Mouse (Mus musculus) midbrain, embryonic 15.5 days (tissue): Measurements from ENCODE around the gene Tbc1d12. TPM values are rescaled to one million over a fixed set of nuclear protein-coding genes. Genes with fewer than 3 reads are reported as not detected.
A peak's percentile ranks its signal among the peaks of the same experiment; 100 is the strongest.
"Not testable (repeated sequence)": the region's sequence is repeated elsewhere in the genome, so short reads cannot be mapped to it uniquely, and the experiment has no call there.

Source experiments
- ATAC-seq: fragments of 200-750 bp; cut with Nextera tagmentation; replicated peaks from 2 replicates; pipeline ENCODE4 v1.8.0; 2017; ENCODE audit warnings: moderate TSS enrichment
- H3K27ac ChIP-seq: fragments of 300-500 bp; sonication (generic); 2 replicates; pipeline ENCODE4 v1.5.1; 2015; ENCODE audit warnings: mild to moderate bottlenecking, inconsistent platforms
- H3K27me3 ChIP-seq: fragments of 300-500 bp; sonication (generic); replicated peaks from 2 replicates; pipeline ENCODE4 v1.6.1; 2015; ENCODE audit warnings: inconsistent platforms
- H3K36me3 ChIP-seq: fragments of 300-500 bp; sonication (generic); replicated peaks from 2 replicates; pipeline ENCODE4 v1.6.1; 2015; ENCODE audit warnings: inconsistent platforms
- H3K4me1 ChIP-seq: fragments of 300-500 bp; sonication (generic); 2 replicates; pipeline ENCODE4 v1.6.1; 2015; ENCODE audit warnings: inconsistent platforms
- H3K4me2 ChIP-seq: fragments of 300-500 bp; sonication (generic); 2 replicates; pipeline ENCODE4 v1.6.1; 2015; ENCODE audit warnings: inconsistent platforms, mild to moderate bottlenecking, moderate library complexity
- H3K4me3 ChIP-seq: fragments of 300-500 bp; sonication (generic); 2 replicates; pipeline ENCODE4 v1.5.1; 2015; ENCODE audit warnings: mild to moderate bottlenecking, inconsistent platforms
- H3K9ac ChIP-seq: fragments of 300-500 bp; sonication (generic); 2 replicates; pipeline ENCODE4 v1.6.1; 2015; ENCODE audit warnings: mild to moderate bottlenecking, inconsistent platforms
- H3K9me3 ChIP-seq: fragments of 300-500 bp; sonication (generic); 2 replicates; pipeline ENCODE4 v1.6.1; 2016; ENCODE audit warnings: inconsistent platforms
- WGBS: fragments of 180-500 bp; shearing (Covaris S2); methylation state at CpG from one replicate; pipeline ENCODE4 v1.1.7; 2015; ENCODE audit warnings: mixed read lengths; 5-methylcytosine and 5-hydroxymethylcytosine counted together
- polyA plus RNA-seq: library from polyadenylated mRNA; unstranded; fragments of >200 nt; fragmentation: Nextera tagmentation; extraction: Ambion mirVana; gene quantifications from 2 replicates; pipeline ENCODE4 v1.2.1, GENCODE M21; 2015

Gene Tbc1d12
- polyA plus RNA-seq, 1 experiment from 2014 or later: 5.7 TPM

- H3K4me1 ChIP-seq: peaks cover 20% of the 10 kb centered on the region
- H3K9ac ChIP-seq: peak overlapping the region; percentile 89
- WGBS: under 1% methylated on average over 54 of the region's 54 CpGs
- peak overlapping the region; percentile 91 for H3K4me3 ChIP-seq
- no peaks in the 10 kb centered on the region for H3K9me3 ChIP-seq
- H3K36me3 ChIP-seq: no peaks in the 10 kb centered on the region
- H3K4me2 ChIP-seq: peak overlapping the region; percentile 50
- H3K27ac ChIP-seq: peak overlapping the region; percentile 93
- H3K27me3 ChIP-seq: no peaks in the 10 kb centered on the region
- peak; percentile 71 for ATAC-seq
Observed at GRCm38 (mm10) chr19:38837171-38837641, 827 bp downstream of the Tbc1d12 start.

- 61% methylated on average over 5 of the region's 5 CpGs for WGBS
- Histone ChIP-seq H3K4me2 (no peak overlapping the region), H3K27ac (no peak overlapping the region), H3K27me3 (no peaks in the 10 kb centered on the region), H3K4me1 (peaks cover 2% of the 10 kb centered on the region; the same call in 1 of the 2 replicates), H3K36me3 (no peaks in the 10 kb centered on the region), H3K9me3 (no peaks in the 10 kb centered on the region), H3K4me3 (no peak overlapping the region), H3K9ac (no peak overlapping the region)
- no peak for ATAC-seq
Observed at GRCm38 (mm10) chr19:38844817-38845216, 8.4 kb downstream of the Tbc1d12 start.

GRCm38 (mm10) chr19:38846373-38846772 is 10.0 kb downstream of the Tbc1d12 start:
- H3K27me3 ChIP-seq: no peaks in the 10 kb centered on the region
- no peak overlapping the region for H3K4me3 ChIP-seq
- no peak for ATAC-seq
- no peak overlapping the region for H3K4me2 ChIP-seq
- WGBS: 88% methylated on average over 2 of the region's 2 CpGs
- H3K9me3 ChIP-seq: no peaks in the 10 kb centered on the region
- H3K9ac ChIP-seq: no peak overlapping the region
- H3K36me3 ChIP-seq: no peaks in the 10 kb centered on the region
- 0 out of 2 replicates have a peak, but pooled peaks cover 2% of the 10 kb centered on the region for H3K4me1 ChIP-seq
- no peak overlapping the region for H3K27ac ChIP-seq

- no peak overlapping the region for H3K9ac ChIP-seq
- H3K9me3 ChIP-seq: no peaks in the 10 kb centered on the region
- H3K4me2 ChIP-seq: no peak overlapping the region
- no peak overlapping the region for H3K27ac ChIP-seq
- no peaks in the 10 kb centered on the region for H3K36me3 ChIP-seq
- no peaks in the 10 kb centered on the region for H3K4me1 ChIP-seq
- no peak overlapping the region for H3K4me3 ChIP-seq
- no peak for ATAC-seq
- H3K27me3 ChIP-seq: no peaks in the 10 kb centered on the region
- 96% methylated on average over 3 of the region's 3 CpGs for WGBS
Observed at GRCm38 (mm10) chr19:38858224-38858623, 21.8 kb downstream of the Tbc1d12 start.

- Histone ChIP-seq H3K4me3 (no peak overlapping the region), H3K36me3 (no peaks in the 10 kb centered on the region; the same call in 1 of the 2 replicates), H3K9me3 (no peaks in the 10 kb centered on the region), H3K27ac (no peak overlapping the region), H3K9ac (no peak overlapping the region), H3K27me3 (no peaks in the 10 kb centered on the region), H3K4me1 (no peaks in the 10 kb centered on the region), H3K4me2 (no peak overlapping the region)
- WGBS: 96% methylated on average over 6 of the region's 6 CpGs
- ATAC-seq: no peak
Observed at GRCm38 (mm10) chr19:38862523-38862922, 26.1 kb downstream of the Tbc1d12 start.

- not testable (repeated sequence) for H3K4me3 ChIP-seq, H3K36me3 ChIP-seq, H3K27ac ChIP-seq, H3K9me3 ChIP-seq, ATAC-seq, H3K4me2 ChIP-seq, H3K4me1 ChIP-seq, H3K9ac ChIP-seq, H3K27me3 ChIP-seq
- WGBS: 84% methylated on average over 3 of the region's 8 CpGs
Observed at GRCm38 (mm10) chr19:38874825-38875224, 38.4 kb downstream of the Tbc1d12 start.

- Histone ChIP-seq H3K36me3 (no peaks in the 10 kb centered on the region; the same call in 1 of the 2 replicates), H3K4me3 (no peak overlapping the region), H3K4me1 (no peaks in the 10 kb centered on the region), H3K9me3 (no peaks in the 10 kb centered on the region), H3K9ac (no peak overlapping the region), H3K27me3 (no peaks in the 10 kb centered on the region), H3K4me2 (no peak overlapping the region), H3K27ac (no peak overlapping the region)
- ATAC-seq: no peak
Observed at GRCm38 (mm10) chr19:38880300-38880699, 43.9 kb downstream of the Tbc1d12 start.

GRCm38 (mm10) chr19:38901146-38902135 is 65.1 kb downstream of the Tbc1d12 start:
- no peak overlapping the region for H3K4me2 ChIP-seq
- H3K4me3 ChIP-seq: no peak overlapping the region
- no peaks in the 10 kb centered on the region for H3K36me3 ChIP-seq
- no peak overlapping the region for H3K27ac ChIP-seq
- 0 out of 2 replicates have a peak, but pooled peaks have one; percentile 65 for ATAC-seq
- no peaks in the 10 kb centered on the region for H3K27me3 ChIP-seq
- no peak overlapping the region for H3K9ac ChIP-seq
- H3K9me3 ChIP-seq: no peaks in the 10 kb centered on the region
- 62% methylated on average over 12 of the region's 12 CpGs for WGBS
- H3K4me1 ChIP-seq: no peaks in the 10 kb centered on the region

GRCm38 (mm10) chr19:38902501-38902900 is 66.1 kb downstream of the Tbc1d12 start:
- Histone ChIP-seq H3K9me3 (no peaks in the 10 kb centered on the region), H3K4me1 (no peaks in the 10 kb centered on the region), H3K36me3 (no peaks in the 10 kb centered on the region), H3K4me3 (no peak overlapping the region), H3K27me3 (no peaks in the 10 kb centered on the region), H3K4me2 (no peak overlapping the region), H3K27ac (no peak overlapping the region), H3K9ac (no peak overlapping the region)
- 94% methylated on average over 5 of the region's 5 CpGs for WGBS
- ATAC-seq: no peak

GRCm38 (mm10) chr19:38913786-38914185 is 77.4 kb downstream of the Tbc1d12 start:
- no peak overlapping the region for H3K4me2 ChIP-seq

GRCm38 (mm10) chr19:38914926-38915325 is 78.5 kb downstream of the Tbc1d12 start:
- Histone ChIP-seq H3K36me3 (peaks cover 13% of the 10 kb centered on the region; the same call in 1 of the 2 replicates), H3K27me3 (no peaks in the 10 kb centered on the region), H3K9ac (no peak overlapping the region), H3K4me3 (no peak overlapping the region), H3K9me3 (no peaks in the 10 kb centered on the region), H3K4me1 (no peaks in the 10 kb centered on the region), H3K4me2 (no peak overlapping the region), H3K27ac (no peak overlapping the region)
- WGBS: 93% methylated on average over 15 of the region's 15 CpGs
- no peak for ATAC-seq

More at GRCm38 (mm10) chr19:38913786-38914185, 77.4 kb downstream of the Tbc1d12 start:
- H3K4me3 ChIP-seq: no peak overlapping the region
- H3K27ac ChIP-seq: no peak overlapping the region
- H3K4me1 ChIP-seq: no peaks in the 10 kb centered on the region
- H3K9me3 ChIP-seq: no peaks in the 10 kb centered on the region
- H3K27me3 ChIP-seq: no peaks in the 10 kb centered on the region
- peaks cover 13% of the 10 kb centered on the region; the same call in 1 of the 2 replicates for H3K36me3 ChIP-seq
- H3K9ac ChIP-seq: no peak overlapping the region
- 94% methylated on average over 9 of the region's 9 CpGs for whole genome bisulfite sequencing
- ATAC-seq: no peak

- Histone ChIP-seq H3K4me2 (no peak overlapping the region), H3K36me3 (peaks cover 16% of the 10 kb centered on the region; the same call in 1 of the 2 replicates), H3K9me3 (no peaks in the 10 kb centered on the region), H3K27ac (no peak overlapping the region), H3K4me3 (no peak overlapping the region), H3K9ac (no peak overlapping the region), H3K4me1 (no peaks in the 10 kb centered on the region), H3K27me3 (no peaks in the 10 kb centered on the region)
- no peak for ATAC-seq
- WGBS: 47% methylated on average over 3 of the region's 3 CpGs
Observed at GRCm38 (mm10) chr19:38915677-38916076, 79.3 kb downstream of the Tbc1d12 start.
